Comparison of ENCODE assay signal across 13 mouse cellular contexts in the genomic region with DNA sequence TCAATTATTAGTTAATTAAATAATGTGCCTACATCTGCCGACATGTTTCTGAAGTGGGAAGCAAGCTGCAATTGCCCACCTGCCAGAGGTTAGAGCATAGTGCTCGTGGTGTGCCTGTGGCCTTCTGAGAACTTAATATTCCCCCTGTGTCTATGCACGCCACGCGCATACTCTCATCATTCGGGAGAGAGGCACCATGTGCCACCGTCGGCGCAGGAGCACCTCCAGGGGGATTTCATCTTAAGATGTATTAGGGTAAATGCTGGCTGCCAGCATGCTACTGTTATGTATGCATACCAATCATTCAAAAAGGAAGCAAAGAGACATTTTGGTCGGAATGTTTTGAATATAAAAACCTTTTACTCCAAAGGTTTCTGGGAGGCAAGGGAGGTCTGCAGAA.
"Had no signal": no experiment of that assay in that cellular context is flagged by ENCODE, and none has a peak within 500 bp of the region (broad histone marks: within the 10 kb centered on the region; RNA-seq: fewer than 3 reads in every experiment).

No protein-coding gene starts in this region.

- H3K27me3 ChIP-seq: liver, embryonic 15.5 days; stomach, embryonic 15.5 days had no signal

- H3K4me3 ChIP-seq: limb, embryonic 10.5 days; liver, embryonic 15.5 days; stomach, embryonic 15.5 days had no signal

- H3K4me2 ChIP-seq: liver, embryonic 11.5 days; liver, embryonic 15.5 days; stomach, embryonic 15.5 days had no signal

- ATAC-seq: lung, postnatal 0 days had no signal

- H3K36me3 ChIP-seq: limb, embryonic 10.5 days; liver, embryonic 15.5 days; stomach, embryonic 15.5 days had no signal

- H3K27ac ChIP-seq: kidney, postnatal 0 days; limb, embryonic 10.5 days; liver, embryonic 15.5 days; stomach, embryonic 15.5 days had no signal

- H3K4me1 ChIP-seq: limb, embryonic 10.5 days; liver, embryonic 15.5 days; stomach, embryonic 15.5 days had no signal

- H3K9ac ChIP-seq: liver, embryonic 15.5 days; stomach, embryonic 15.5 days had no signal

- DNase-seq: kidney, adult 11 months; kidney, adult 9 months; kidney, postnatal 36 days; lung, adult 2 months; right cerebral cortex, postnatal 14 days; thymus, adult 2 months; thymus, postnatal 25 days had no signal

- H3K9me3 ChIP-seq: limb, embryonic 10.5 days; liver, embryonic 15.5 days; stomach, embryonic 15.5 days had no signal
